Mouse (Mus musculus): Measurements from ENCODE around the gene Vasn. TPM values are rescaled to one million over a fixed set of nuclear protein-coding genes. Genes with fewer than 3 reads are reported as not detected.
"Not testable (repeated sequence)": the region's sequence is repeated elsewhere in the genome, so short reads cannot be mapped to it uniquely, and the experiment has no call there.

The Vasn gene
- polyA plus RNA-seq, 1 experiment from 2014 or later: 9.0 TPM

- DNase-seq (ENCODE audit: low spot score): no peak
- 95% methylated on average over 2 of the region's 2 CpGs for WGBS
- H3K4me1 ChIP-seq: no peaks in the 10 kb centered on the region
- H3K4me3 ChIP-seq: no peak overlapping the region
- no peak overlapping the region for H3K27ac ChIP-seq (replicated peaks)
- H3K9me3 ChIP-seq (replicated peaks): no peaks in the 10 kb centered on the region
- H3K36me3 ChIP-seq: peaks cover 54% of the 10 kb centered on the region
- H3K27me3 ChIP-seq (ENCODE audit: low read depth, poor library complexity, severe bottlenecking): no peaks in the 10 kb centered on the region
Observed at GRCm38 (mm10) chr16:4665726-4666125, 26.0 kb downstream of the Vasn start.

GRCm38 (mm10) chr16:4667190-4667808 lies 27.6 kb downstream of the Vasn start:
- H3K9me3 ChIP-seq (replicated peaks): no peaks in the 10 kb centered on the region

GRCm38 (mm10) chr16:4670317-4670716 lies 30.6 kb downstream of the Vasn start:
- H3K27me3 ChIP-seq (ENCODE audit: low read depth, poor library complexity, severe bottlenecking): no peaks in the 10 kb centered on the region
- 88% methylated on average over 5 of the region's 5 CpGs for whole genome bisulfite sequencing
- H3K4me3 ChIP-seq: no peak overlapping the region
- H3K4me1 ChIP-seq: no peaks in the 10 kb centered on the region
- no peaks in the 10 kb centered on the region for H3K9me3 ChIP-seq (replicated peaks)
- no peak overlapping the region for H3K27ac ChIP-seq (replicated peaks)
- peaks cover 51% of the 10 kb centered on the region for H3K36me3 ChIP-seq
- no peak for DNase-seq (ENCODE audit: low spot score)

More at GRCm38 (mm10) chr16:4667190-4667808, 27.6 kb downstream of the Vasn start:
- 33% methylated on average over 3 of the region's 3 CpGs for WGBS
- Histone ChIP-seq H3K36me3 (peaks cover 46% of the 10 kb centered on the region), H3K27ac (replicated peaks) (no peak overlapping the region), H3K4me1 (no peaks in the 10 kb centered on the region), H3K27me3 (ENCODE audit: low read depth, poor library complexity, severe bottlenecking) (no peaks in the 10 kb centered on the region), H3K4me3 (no peak overlapping the region)
- peak; percentile 85 for DNase-seq (ENCODE audit: low spot score)

- Histone ChIP-seq H3K4me3 (no peak overlapping the region), H3K27ac (replicated peaks) (no peak overlapping the region), H3K27me3 (ENCODE audit: low read depth, poor library complexity, severe bottlenecking) (no peaks in the 10 kb centered on the region), H3K36me3 (peaks cover 41% of the 10 kb centered on the region), H3K4me1 (peaks cover 12% of the 10 kb centered on the region), H3K9me3 (replicated peaks) (no peaks in the 10 kb centered on the region)
- 87% methylated on average over 4 of the region's 4 CpGs for WGBS
- no peak for DNase-seq (ENCODE audit: low spot score)
Observed at GRCm38 (mm10) chr16:4674091-4674490, 34.4 kb downstream of the Vasn start.

GRCm38 (mm10) chr16:4676836-4677235 lies 37.1 kb downstream of the Vasn start:
- Histone ChIP-seq H3K4me1 (peaks cover 23% of the 10 kb centered on the region), H3K4me3 (no peak overlapping the region), H3K27ac (replicated peaks) (no peak overlapping the region), H3K27me3 (ENCODE audit: low read depth, poor library complexity, severe bottlenecking) (no peaks in the 10 kb centered on the region), H3K9me3 (replicated peaks) (no peaks in the 10 kb centered on the region), H3K36me3 (peaks cover 27% of the 10 kb centered on the region)
- no peak for DNase-seq (ENCODE audit: low spot score)
- 94% methylated on average over 5 of the region's 5 CpGs for WGBS

GRCm38 (mm10) chr16:4678080-4678479 lies 38.3 kb downstream of the Vasn start:
- no peaks in the 10 kb centered on the region for H3K9me3 ChIP-seq (replicated peaks)
- WGBS: 83% methylated on average over 5 of the region's 5 CpGs
- no peak for DNase-seq (ENCODE audit: low spot score)
- peaks cover 27% of the 10 kb centered on the region for H3K4me1 ChIP-seq
- peaks cover 27% of the 10 kb centered on the region for H3K36me3 ChIP-seq
- H3K27ac ChIP-seq (replicated peaks): no peak overlapping the region
- peak overlapping the region; percentile 78; the same call in 1 of the 2 replicates for H3K4me3 ChIP-seq
- no peaks in the 10 kb centered on the region for H3K27me3 ChIP-seq (ENCODE audit: low read depth, poor library complexity, severe bottlenecking)

GRCm38 (mm10) chr16:4679121-4680018 lies 39.6 kb downstream of the Vasn start, which contains the start of gene Coro7:
Coro7 (minus strand) TSS chr16:4679777.
- Histone ChIP-seq H3K36me3 (peaks cover 19% of the 10 kb centered on the region), H3K9me3 (replicated peaks) (no peaks in the 10 kb centered on the region), H3K27me3 (ENCODE audit: low read depth, poor library complexity, severe bottlenecking) (no peaks in the 10 kb centered on the region), H3K27ac (replicated peaks) (peak within 1 kb of the TSS; percentile 69), H3K4me3 (peak within 1 kb of the TSS; percentile 78), H3K4me1 (peaks cover 32% of the 10 kb centered on the region)
- peak; percentile 94 for DNase-seq (ENCODE audit: low spot score)
- WGBS: under 1% methylated on average over 47 of the region's 47 CpGs

GRCm38 (mm10) chr16:4680922-4681455 lies 41.2 kb downstream of the Vasn start:
- WGBS: 89% methylated on average over 3 of the region's 3 CpGs
- H3K27me3 ChIP-seq (ENCODE audit: low read depth, poor library complexity, severe bottlenecking): not testable (repeated sequence)

GRCm38 (mm10) chr16:4682628-4683179 lies 43.0 kb downstream of the Vasn start:
- DNase-seq (ENCODE audit: low spot score): no peak
- 81% methylated on average over 4 of the region's 4 CpGs for WGBS
- peak overlapping the region; percentile 85; the same call in 1 of the 2 replicates for H3K27ac ChIP-seq (replicated peaks)

More at GRCm38 (mm10) chr16:4680922-4681455, 41.2 kb downstream of the Vasn start:
- H3K27ac ChIP-seq (replicated peaks); H3K4me3 ChIP-seq; H3K36me3 ChIP-seq; DNase-seq (ENCODE audit: low spot score); H3K9me3 ChIP-seq (replicated peaks): not testable (repeated sequence)
- H3K4me1 ChIP-seq: peaks cover 43% of the 10 kb centered on the region

GRCm38 (mm10) chr16:4683193-4683580 lies 43.4 kb downstream of the Vasn start:
- WGBS: 37% methylated on average over 9 of the region's 9 CpGs
- no peaks in the 10 kb centered on the region for H3K27me3 ChIP-seq (ENCODE audit: low read depth, poor library complexity, severe bottlenecking)
- H3K4me3 ChIP-seq: peak overlapping the region; percentile 83
- H3K4me1 ChIP-seq: peaks cover 40% of the 10 kb centered on the region
- no peaks in the 10 kb centered on the region for H3K9me3 ChIP-seq (replicated peaks)
- H3K27ac ChIP-seq (replicated peaks): peak overlapping the region; percentile 85
- H3K36me3 ChIP-seq: peaks cover 16% of the 10 kb centered on the region
- DNase-seq (ENCODE audit: low spot score): no peak

More at GRCm38 (mm10) chr16:4682628-4683179, 43.0 kb downstream of the Vasn start:
- no peaks in the 10 kb centered on the region for H3K9me3 ChIP-seq (replicated peaks)
- peak overlapping the region; percentile 83 for H3K4me3 ChIP-seq
- H3K4me1 ChIP-seq: peaks cover 43% of the 10 kb centered on the region
- peaks cover 11% of the 10 kb centered on the region for H3K36me3 ChIP-seq
- H3K27me3 ChIP-seq (ENCODE audit: low read depth, poor library complexity, severe bottlenecking): no peaks in the 10 kb centered on the region

- Histone ChIP-seq H3K4me3 (peak overlapping the region; percentile 83), H3K9me3 (replicated peaks) (no peaks in the 10 kb centered on the region), H3K4me1 (peaks cover 34% of the 10 kb centered on the region), H3K36me3 (peaks cover 20% of the 10 kb centered on the region), H3K27me3 (ENCODE audit: low read depth, poor library complexity, severe bottlenecking) (no peaks in the 10 kb centered on the region), H3K27ac (replicated peaks) (peak overlapping the region; percentile 85)
- peak; percentile 95 for DNase-seq (ENCODE audit: low spot score)
- WGBS: under 1% methylated on average over 54 of the region's 54 CpGs
Observed at GRCm38 (mm10) chr16:4683581-4684456, 44.1 kb downstream of the Vasn start.

- WGBS: 3% methylated on average over 9 of the region's 9 CpGs
- Histone ChIP-seq H3K27me3 (ENCODE audit: low read depth, poor library complexity, severe bottlenecking) (no peaks in the 10 kb centered on the region), H3K36me3 (peaks cover 26% of the 10 kb centered on the region), H3K9me3 (replicated peaks) (no peaks in the 10 kb centered on the region; the same call in 1 of the 2 replicates), H3K4me1 (peaks cover 28% of the 10 kb centered on the region), H3K4me3 (peak overlapping the region; percentile 83), H3K27ac (replicated peaks) (peak overlapping the region; percentile 85)
- no peak for DNase-seq (ENCODE audit: low spot score)
Observed at GRCm38 (mm10) chr16:4684457-4684791, 44.7 kb downstream of the Vasn start.
